Mouse (Mus musculus) Patski (cell line): ENCODE data around the gene Gm21704. TPM values are rescaled to one million over a fixed set of nuclear protein-coding genes. Genes with fewer than 3 reads are reported as not detected.
"Not testable (repeated sequence)": the region's sequence is repeated elsewhere in the genome, so short reads cannot be mapped to it uniquely, and the experiment has no call there.

Experiments
- ATAC-seq: fragments of 100-300 bp; one replicate; pipeline ENCODE4 v1.8.0; 2021
- CTCF ChIA-PET: fragments of 350-600 bp; sonication (Branson Sonifier 250); formaldehyde crosslinking; loops from one replicate; lab custom pipeline; 2022; ENCODE audit warnings: inconsistent platforms; lab: Charles Lee
- POLR2A ChIA-PET: fragments of 350-600 bp; sonication (Branson Sonifier 250); formaldehyde crosslinking; loops from one replicate; lab custom pipeline; 2022; ENCODE audit warnings: antibody characterized with exemption, inconsistent platforms; lab: Charles Lee
- DNase-seq: peaks from one replicate; pipeline ENCODE4 v3.0.0-alpha.2; 2011; ENCODE audit warnings: low read depth, low spot score
- H3K27me3 ChIP-seq: fragments of 371-371 bp; one replicate; pipeline ENCODE4 v1.5.1; 2021
- in situ Hi-C: fragments of 300-500 bp; cut with MboI; formaldehyde crosslinking; loops from 3 replicates; pipeline ENCODE4 v1.11.1; 2018; ENCODE audit warnings: low pct_unique_long_range_greater_than_20kb, mixed read lengths
- polyA plus RNA-seq: library from polyadenylated mRNA; unstranded; gene quantifications from one replicate; pipeline ENCODE4 v1.2.3, GENCODE M21; 2021

The Gm21704 gene
- polyA plus RNA-seq, result not detected

GRCm38 (mm10) chrY:3410067-3410466 lies at the start of gene Gm21704, which contains the start of gene Gm21708:
Gene Gm21704, minus strand, starts transcription at chrY:3410167.
Gene Gm21708, minus strand, starts transcription at chrY:3410167.
- DNase-seq, POLR2A ChIA-PET, H3K27me3 ChIP-seq, in situ Hi-C loops, CTCF ChIA-PET, ATAC-seq: not testable (repeated sequence)

GRCm38 (mm10) chrY:3345229-3345628 lies 64.7 kb downstream of the Gm21704 start, which contains the start of gene Gm21693:
Gene Gm21693, minus strand, starts transcription at chrY:3345329.
- H3K27me3 ChIP-seq, CTCF ChIA-PET, DNase-seq, in situ Hi-C loops, ATAC-seq, POLR2A ChIA-PET: not testable (repeated sequence)

GRCm38 (mm10) chrY:3340661-3341060 lies 69.3 kb downstream of the Gm21704 start:
- DNase-seq, in situ Hi-C loops, POLR2A ChIA-PET, CTCF ChIA-PET, ATAC-seq, H3K27me3 ChIP-seq: not testable (repeated sequence)

Other genes starting within 250 kb of the Gm21704 start
- not detected for gene Gm21677, start 103.7 kb downstream of the Gm21704 start, polyA plus RNA-seq
- gene Gm21693, start 64.8 kb downstream of the Gm21704 start, polyA plus RNA-seq, result not detected
- not detected for gene Gm21708, start within 50 bp of the Gm21704 start, polyA plus RNA-seq